Mouse (Mus musculus): ENCODE results near the gene Gm6583. TPM values are rescaled to one million over a fixed set of nuclear protein-coding genes. Genes with fewer than 3 reads are reported as not detected.

Gm6583 gene
- polyA plus RNA-seq, 3 experiments from 2014 or later = 0.25 TPM; not detected in 2

DNA sequence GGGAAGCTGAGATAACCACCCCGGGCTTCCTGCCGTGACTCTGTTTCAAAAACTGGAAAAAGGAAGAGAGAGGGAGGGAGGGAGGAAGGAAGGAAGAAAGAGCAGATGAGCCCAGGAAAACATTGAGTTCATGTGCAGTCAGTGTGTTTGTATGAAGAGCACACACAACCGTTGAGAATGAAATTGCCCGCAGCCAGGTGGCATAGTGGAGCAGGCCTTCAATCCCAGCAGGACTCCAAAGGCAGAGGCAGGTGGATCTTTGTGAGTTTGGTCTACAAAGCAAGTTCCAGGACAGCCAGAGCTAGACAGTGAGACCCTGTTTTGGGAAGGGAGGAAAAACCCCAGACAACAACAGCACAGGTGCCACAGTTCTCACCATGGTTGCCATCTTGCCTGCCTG lies 11.5 kb upstream of the Gm6583 start:
- no peak for ATAC-seq

- ATAC-seq = no peak
These were observed 11.0 kb upstream of the Gm6583 start for GRCm38 (mm10) chr5:112366879-112367278.

- ATAC-seq = no peak
These were observed 8.5 kb upstream of the Gm6583 start for GRCm38 (mm10) chr5:112364184-112364797.

DNA sequence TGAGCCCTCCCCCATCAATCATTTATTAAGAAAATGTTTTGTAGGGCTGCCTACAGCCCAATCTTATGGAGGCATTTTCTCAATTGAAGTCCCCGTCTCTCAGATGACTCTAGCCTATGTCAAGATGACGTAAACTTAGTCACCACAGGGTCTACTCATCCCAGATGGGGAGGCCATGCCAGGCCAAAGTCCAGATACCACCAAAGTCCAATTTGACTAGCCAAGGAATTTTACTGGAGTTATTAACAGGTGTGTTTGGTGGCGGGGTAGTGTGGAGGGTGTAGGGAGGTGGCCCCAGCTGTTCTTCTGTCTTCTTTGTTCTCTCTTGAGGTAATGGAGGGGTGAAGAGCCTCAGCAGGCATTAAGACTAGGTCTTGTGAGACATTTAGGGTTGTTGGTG lies 4.2 kb upstream of the Gm6583 start:
- no peak for ATAC-seq

- ATAC-seq = no peak
These were observed 3.7 kb upstream of the Gm6583 start for GRCm38 (mm10) chr5:112359520-112359919.

DNA sequence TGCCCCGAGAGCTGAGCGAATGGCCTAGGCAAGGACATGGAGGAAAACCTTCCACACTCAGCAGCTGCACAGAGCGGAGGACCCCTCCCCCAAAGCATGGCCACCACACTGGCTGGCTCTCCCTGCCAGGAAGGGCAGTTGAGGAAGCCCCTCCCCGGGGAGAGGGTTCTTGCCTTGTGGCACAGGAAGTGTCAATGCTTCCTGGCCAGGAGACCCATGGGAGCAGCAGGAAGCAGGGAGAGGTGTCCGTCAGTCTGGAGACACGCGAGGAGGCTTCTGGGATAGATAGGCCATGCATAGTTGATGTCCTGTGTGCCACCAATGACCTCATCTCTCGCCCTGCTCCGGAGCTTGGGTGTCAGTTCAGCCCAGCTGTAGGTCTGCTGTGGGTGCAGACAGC lies 489 bp upstream of the Gm6583 start:
- no peak for ATAC-seq

GRCm38 (mm10) chr5:112355493-112355892 lies 340 bp downstream of the Gm6583 start:
- no peak for ATAC-seq

GRCm38 (mm10) chr5:112349169-112349568 lies 6.7 kb downstream of the Gm6583 start:
- ATAC-seq = no peak

DNA sequence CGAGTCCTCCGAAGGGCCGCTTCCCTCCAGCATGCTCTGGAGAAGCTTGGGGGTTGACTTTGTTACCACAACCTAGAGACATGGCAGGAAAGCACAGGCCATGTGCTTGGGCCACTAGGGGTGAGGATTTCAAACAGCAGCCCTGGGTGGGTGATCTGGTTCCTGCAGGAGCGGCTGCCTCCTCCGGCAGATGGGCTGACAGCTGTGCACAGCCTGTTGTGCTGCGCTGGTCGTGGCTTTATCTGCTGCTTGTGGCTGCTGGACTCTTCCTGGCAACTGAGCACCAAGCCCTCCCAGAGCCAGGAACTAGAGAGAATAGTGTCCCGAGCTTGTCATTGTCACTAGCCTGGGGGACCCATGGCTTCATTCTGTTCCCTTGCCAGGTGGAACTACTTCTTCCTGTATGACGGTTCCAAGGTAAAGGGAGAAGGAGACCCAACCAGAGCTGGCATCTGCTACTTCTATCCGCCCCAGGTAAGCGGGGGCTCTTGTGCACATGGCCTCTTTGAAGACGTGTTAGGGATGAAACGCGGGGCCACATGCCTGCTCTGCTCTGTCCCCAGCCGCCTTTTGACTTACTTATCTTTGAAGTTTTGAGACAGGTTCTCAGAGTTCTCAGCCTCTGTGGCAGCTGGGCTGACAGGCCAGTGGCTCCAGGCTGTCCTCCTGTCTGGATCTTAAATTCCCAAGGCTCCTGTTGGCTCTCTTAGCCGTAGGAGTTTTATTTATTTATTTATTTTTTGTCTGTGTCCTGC lies 9.4 kb downstream of the Gm6583 start:
- ATAC-seq = no peak

DNA sequence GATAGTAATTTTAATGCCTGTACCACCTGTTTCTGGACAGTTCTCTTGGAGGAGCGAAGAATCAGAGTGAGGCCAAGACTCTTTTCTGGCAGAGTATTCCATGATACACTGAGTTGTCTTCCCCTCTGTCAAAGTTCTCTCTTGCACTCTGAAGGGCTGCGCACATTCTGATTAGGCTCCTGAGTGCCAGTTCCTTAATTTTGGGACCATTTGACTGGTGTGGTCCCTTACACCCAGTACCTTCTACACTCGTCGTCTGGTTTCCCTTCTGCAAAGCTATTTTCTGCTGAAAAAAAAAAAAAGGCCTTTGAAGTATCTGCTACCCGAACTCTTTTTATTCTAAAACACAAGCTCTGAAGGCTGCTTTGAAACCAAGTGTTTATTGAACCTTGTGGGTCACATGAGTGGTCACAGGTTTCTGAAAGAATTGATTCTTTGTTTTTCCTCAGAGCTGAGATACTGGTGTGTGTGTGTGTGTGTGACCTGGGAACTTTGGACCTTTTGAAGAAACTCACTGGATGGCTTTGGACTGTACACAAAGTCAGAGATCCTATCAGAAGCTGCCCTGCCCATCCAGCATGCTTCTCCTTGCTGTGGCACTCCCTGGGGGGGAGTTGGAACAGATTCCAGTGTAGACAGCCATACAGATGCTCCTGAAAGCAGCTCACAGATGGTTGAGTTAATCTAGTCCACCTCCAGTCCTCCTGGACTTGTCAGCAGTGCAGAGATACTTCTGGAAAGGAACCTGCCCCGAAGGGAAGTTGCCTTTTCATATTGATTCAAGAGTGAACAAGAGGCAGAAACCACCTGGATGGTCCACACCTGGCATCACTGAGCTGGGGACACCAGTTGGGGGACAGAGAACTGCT lies 11.5 kb downstream of the Gm6583 start:
- ATAC-seq = no peak

GRCm38 (mm10) chr5:112343205-112343595 lies 12.6 kb downstream of the Gm6583 start:
- ATAC-seq = peak; percentile 45

DNA sequence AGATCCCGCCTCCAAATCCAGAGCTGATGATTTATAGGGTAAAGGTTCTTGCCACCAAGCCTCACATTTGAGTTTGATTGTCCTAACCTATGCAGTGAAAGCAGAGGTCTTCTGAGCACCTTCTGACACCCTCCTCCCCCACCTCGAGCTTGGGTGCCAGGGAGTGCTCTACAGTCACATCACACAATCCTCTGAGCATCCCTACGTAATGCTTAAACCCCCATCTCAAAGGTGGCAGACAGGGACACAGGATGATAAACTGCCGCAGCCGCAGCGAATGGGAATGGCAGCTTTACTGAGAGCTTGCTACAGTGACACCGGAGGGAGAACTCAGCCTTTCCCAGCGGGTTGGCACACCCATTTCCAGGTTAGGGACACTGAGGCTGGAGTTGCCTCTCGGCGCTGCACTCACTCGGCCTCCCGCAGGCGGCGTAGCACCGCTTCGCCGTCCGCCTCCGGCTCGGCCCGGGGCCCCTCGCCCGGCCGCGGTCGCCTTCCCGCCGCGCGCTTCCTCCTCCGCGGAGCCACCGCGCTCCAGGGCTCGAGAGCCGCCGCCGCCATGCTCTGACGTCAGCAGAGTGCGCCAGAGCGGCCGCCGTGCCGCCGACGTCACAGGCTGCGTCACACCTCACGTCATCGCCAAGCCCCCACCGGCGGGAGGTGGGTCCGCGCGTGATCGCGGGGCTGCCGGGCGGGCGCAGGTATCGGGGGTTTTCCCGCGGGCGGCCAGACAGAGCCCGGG lies 13.2 kb downstream of the Gm6583 start, which contains the start of the genes Srrd and Hps4:
TSS of gene Srrd (minus strand) at position 578 of the 742 bp plus-strand sequence.
TSS of gene Hps4 (plus strand) at position 621 of the 742 bp plus-strand sequence.
- peak; percentile 71 for ATAC-seq

DNA sequence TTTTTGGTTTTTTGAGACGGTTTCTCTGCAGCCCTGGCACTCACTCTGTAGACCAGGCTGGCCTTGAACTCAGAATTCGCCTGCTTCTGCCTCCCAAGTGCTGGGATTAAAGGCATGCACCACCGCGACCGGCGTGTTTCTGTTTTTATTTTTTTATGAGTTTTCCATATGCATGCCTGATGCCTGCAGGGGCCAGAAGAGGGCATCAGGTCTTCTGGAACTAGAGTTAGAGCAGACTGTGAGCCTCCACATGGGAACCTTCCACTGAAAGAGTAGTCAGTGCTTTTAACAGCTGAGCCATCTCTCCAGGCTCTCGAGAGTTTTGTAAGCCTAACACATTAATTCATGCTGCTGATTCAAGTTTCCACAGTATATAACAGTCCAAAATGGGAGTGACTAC lies 16.6 kb downstream of the Gm6583 start:
- ATAC-seq = no peak

DNA sequence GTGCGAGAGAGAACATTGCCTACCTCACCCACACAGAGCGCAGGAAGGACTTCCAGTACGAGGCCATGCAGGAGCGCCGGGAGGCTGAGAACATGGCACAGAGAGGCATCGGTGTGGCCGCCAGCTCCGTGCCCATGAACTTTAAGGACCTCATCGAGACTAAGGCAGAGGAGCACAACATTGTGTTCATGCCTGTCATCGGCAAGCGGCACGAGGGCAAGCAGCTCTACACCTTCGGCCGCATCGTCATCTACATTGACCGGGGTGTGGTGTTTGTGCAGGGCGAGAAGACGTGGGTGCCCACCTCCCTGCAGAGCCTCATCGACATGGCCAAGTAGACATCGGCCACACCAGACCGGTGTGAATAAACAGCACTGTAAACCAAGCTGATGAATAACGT lies 18.8 kb downstream of the Gm6583 start:
- no peak for ATAC-seq

- ATAC-seq = peak; percentile 64
These were observed 20.4 kb downstream of the Gm6583 start for GRCm38 (mm10) chr5:112335473-112335872.

DNA sequence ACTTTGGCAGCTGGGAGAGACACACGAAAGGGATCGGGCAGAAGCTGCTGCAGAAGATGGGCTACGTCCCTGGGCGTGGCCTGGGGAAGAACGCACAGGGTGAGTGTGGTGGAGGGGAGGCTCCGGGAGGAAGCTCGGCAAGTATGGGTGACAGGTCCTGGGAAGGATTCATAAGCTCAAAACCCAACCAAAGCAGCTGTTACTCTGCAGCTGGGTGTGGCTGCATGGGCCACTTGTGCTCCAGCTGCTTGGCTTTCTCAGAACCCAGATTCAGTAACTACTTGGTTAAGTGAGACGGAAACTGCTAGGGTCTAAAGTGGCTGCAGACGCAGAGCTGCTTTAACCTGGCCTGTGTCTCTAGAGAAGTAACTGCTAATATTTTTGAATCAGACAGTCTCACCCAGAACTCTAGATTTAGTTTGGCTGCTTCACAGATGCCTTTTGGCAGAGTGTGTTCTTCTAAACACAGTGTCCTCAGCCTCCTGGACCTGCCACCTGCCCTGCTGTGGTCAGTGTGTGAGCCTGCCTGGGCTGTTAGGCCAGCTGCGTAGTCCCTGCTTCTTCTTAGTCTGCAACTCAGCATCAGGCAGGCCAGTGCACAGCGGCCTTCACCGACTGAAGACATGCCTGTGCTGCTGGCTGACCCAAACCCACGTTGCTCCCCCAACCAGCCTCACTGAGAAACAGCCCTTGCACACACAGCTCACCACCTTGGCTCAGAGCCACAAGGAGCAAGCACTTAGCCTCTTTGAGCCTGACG lies 25.8 kb downstream of the Gm6583 start:
- no peak for ATAC-seq

DNA sequence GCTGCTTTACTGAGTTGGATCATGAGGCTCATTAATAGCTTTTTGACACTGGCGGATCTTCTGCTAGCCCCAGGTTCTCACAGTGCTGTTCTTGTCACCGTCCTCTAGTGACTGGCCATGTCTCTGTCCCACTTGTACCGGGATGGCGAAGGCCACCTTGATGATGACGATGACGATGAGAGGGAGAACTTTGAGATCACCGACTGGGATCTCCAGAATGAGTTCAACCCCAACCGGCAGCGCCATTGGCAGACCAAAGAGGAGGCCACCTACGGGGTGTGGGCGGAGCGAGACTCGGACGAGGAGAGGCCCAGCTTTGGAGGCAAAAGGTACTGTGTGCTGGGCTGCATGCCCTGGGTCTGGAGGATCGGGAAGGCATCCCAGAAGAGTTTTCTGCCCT lies 28.0 kb downstream of the Gm6583 start:
- ATAC-seq = no peak

DNA sequence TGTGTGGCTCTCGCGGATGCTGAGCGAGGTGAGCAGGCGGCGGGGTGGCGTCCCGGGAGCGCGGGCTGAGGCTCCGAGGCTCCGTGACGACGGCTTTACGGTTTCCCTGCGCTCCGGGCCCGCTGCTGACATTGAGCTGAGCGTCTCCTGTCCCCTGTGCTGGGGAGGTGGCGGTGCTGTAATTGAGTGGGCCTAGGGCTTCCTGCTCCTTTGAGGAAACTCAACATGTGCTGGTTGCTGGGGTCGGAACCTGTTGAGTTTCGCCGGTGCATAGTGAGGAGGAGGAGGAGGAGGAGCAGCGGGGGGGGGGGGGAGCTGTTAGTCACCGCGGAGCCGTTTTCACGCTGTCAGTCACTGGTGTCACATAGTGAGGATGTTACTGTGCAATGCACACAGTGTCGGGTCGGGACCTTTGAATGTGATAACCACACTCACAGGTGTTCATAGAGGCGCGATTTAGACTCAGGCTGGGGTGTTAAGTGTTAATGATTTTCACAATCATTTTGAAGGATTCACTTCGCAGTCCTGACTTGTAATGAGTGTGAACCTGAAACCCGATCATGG lies 29.3 kb downstream of the Gm6583 start:
- peak; percentile 20 for ATAC-seq

GRCm38 (mm10) chr5:112325546-112326445 lies 30.0 kb downstream of the Gm6583 start, which contains the start of gene Tfip11:
Tfip11 (plus strand) TSS chr5:112326358.
- peak; percentile 69 for ATAC-seq
